Mouse (Mus musculus): Measurements from ENCODE around the gene Vsnl1. TPM values are rescaled to one million over a fixed set of nuclear protein-coding genes. Genes with fewer than 3 reads are reported as not detected.

Vsnl1 gene
- total RNA-seq (2023): not detected

GRCm38 (mm10) chr12:11436497-11437265 lies at the start of gene Vsnl1:
Gene Vsnl1, minus strand, starts transcription at chr12:11436613.

DNA sequence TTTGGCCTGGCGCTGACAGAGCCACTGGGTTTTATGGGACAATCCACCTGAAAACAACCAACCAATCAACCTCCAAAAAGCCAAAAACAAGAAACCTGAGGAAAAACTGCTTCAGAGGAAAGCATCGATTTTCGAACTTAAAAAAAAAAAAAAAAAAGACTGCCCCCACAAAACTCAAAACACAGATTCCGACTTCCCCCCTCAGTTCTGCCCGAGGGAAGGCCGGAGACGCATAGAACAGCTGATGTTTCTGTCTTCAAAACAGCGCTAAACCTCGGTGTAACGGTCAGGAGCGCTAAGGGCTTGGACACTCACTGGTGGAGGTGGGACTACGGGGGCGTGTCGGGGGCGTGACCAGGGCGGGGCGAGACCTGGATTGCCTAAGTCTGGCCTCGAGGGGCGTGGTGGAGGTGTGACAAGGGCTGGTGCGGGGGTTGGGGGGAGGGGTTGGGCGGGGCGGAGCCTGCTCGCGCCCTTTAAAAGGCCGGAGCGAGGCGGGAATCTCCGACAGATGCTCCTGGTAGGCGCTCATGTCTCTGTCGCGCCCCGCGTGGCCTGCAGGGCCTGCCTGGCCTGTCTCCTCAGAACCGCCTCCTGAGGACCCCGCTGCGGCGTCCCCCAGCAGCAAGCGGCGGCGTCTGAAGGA lies 19.3 kb upstream of the Vsnl1 start, which contains the start of gene Rad51ap2:
TSS of gene Rad51ap2 (plus strand) at position 531 of the 646 bp plus-strand sequence.

Other genes starting within 250 kb of the Vsnl1 start
- gene Msgn1, start 227.6 kb downstream of the Vsnl1 start, total RNA-seq (2023): not detected
- gene Gen1, start 170.8 kb downstream of the Vsnl1 start, total RNA-seq (2023): 1 to 10 TPM; 5.4 to 7.1 TPM
- gene Smc6, start 170.7 kb downstream of the Vsnl1 start, total RNA-seq (2023): 100 to 1,000 TPM; 160 to 210 TPM
- not detected for gene Rad51ap2, start 19.5 kb upstream of the Vsnl1 start, total RNA-seq (2023)